Mouse (Mus musculus): ENCODE measurements around the gene Nenf. TPM values are rescaled to one million over a fixed set of nuclear protein-coding genes. Genes with fewer than 3 reads are reported as not detected.

Nenf gene
- total RNA-seq, 1 experiment = 31.2 TPM

DNA sequence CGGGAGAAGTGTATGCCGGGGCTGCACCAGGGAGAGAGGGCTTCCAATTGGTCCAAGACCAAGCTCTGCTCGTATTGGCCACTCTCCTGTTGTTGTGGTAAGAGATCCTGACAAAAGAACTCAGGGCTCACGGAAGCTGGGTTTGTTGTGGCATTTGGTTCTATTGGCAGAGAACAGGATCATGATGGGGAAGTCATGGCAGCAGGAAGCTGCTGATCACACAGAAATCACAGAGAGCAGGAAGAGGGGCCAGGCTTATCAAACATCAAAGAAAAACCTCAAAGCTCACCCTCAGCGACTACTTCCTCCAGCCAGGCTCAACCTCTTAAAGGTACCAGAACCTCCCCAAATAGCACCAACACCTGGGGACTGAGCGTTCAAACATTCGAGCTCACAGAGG, 58.9 kb downstream of the Nenf start:
- no peaks in the 10 kb centered on the region for H3K36me3 ChIP-seq (ENCODE audit: control insufficient read depth, insufficient read depth, low read length, poor library complexity, severe bottlenecking)
- H3K4me1 ChIP-seq (ENCODE audit: control insufficient read depth in 2 of 2, insufficient read depth in 2 of 2, low read length in 2 of 2, poor library complexity in 1 of 2) = peaks cover 0 to 10% of the 10 kb centered on the region in 2 experiments; a peak in 1 of 4 replicates
- no peak overlapping the region for H3K4me3 ChIP-seq (ENCODE audit: insufficient read depth in 1 of 2, low read depth in 1 of 2, low read length in 2 of 2, poor library complexity in 1 of 2, severe bottlenecking in 1 of 2)
- H3K9ac ChIP-seq (ENCODE audit: insufficient read depth, low read depth, low read length, poor library complexity, severe bottlenecking) = no peak overlapping the region
- DNase-seq (ENCODE audit: low read depth, low spot score) = no peak
- no peak overlapping the region for H3K27ac ChIP-seq (ENCODE audit: insufficient read depth, low read depth, low read length, poor library complexity, severe bottlenecking)
- no peak for TF ChIP-seq MAFK (IDR thresholded peaks at IDR 0.05; ENCODE audit: insufficient read depth, low read depth, low read length)
- in situ Hi-C loops (cut with MboI; ENCODE audit: low sequenced_read_pairs in 2 of 2, unreplicated experiment in 2 of 2) = no loop called here
- no peaks in the 10 kb centered on the region for H3K9me3 ChIP-seq (ENCODE audit: control insufficient read depth, insufficient read depth, low read depth, low read length)

DNA sequence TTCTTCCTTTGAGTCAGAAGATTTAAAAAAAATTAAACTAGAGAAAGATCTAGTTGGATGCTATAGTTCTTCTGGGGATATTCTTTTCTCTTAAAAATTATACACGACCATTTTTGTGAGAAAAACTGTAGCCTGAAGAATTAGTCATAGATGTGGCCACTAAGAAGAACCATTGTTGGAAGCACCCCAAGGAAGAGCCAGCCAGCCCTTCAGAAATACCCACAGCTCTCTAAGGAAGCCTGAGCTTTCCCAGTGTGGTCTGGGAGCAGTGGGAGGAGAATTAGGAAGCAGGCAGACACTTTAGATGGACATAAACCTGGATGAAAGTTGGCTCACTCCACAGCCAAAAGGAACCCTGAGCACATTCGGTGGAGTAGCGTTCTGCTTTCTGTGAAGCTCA, 59.5 kb downstream of the Nenf start:
- Histone ChIP-seq H3K9me3 (ENCODE audit: control insufficient read depth, insufficient read depth, low read depth, low read length) (no peaks in the 10 kb centered on the region), H3K4me1 (ENCODE audit: control insufficient read depth in 2 of 2, insufficient read depth in 2 of 2, low read length in 2 of 2, poor library complexity in 1 of 2) (peaks cover 0 to 10% of the 10 kb centered on the region in 2 experiments; a peak in 1 of 4 replicates), H3K36me3 (ENCODE audit: control insufficient read depth, insufficient read depth, low read length, poor library complexity, severe bottlenecking) (no peaks in the 10 kb centered on the region), H3K4me3 (ENCODE audit: insufficient read depth in 1 of 2, low read depth in 1 of 2, low read length in 2 of 2, poor library complexity in 1 of 2, severe bottlenecking in 1 of 2) (no peak overlapping the region), H3K9ac (ENCODE audit: insufficient read depth, low read depth, low read length, poor library complexity, severe bottlenecking) (no peak overlapping the region), H3K27ac (ENCODE audit: insufficient read depth, low read depth, low read length, poor library complexity, severe bottlenecking) (no peak overlapping the region)
- DNase-seq (ENCODE audit: low read depth, low spot score) = no peak
- in situ Hi-C loops (cut with MboI; ENCODE audit: low sequenced_read_pairs in 2 of 2, unreplicated experiment in 2 of 2) = no loop called here
- TF ChIP-seq CHD2 (IDR thresholded peaks at IDR 0.05; ENCODE audit: low read depth, low read length) (no peak), HCFC1 (IDR thresholded peaks at IDR 0.05; ENCODE audit: borderline replicate concordance, insufficient read depth, low read length) (no peak), ZNF384 (IDR thresholded peaks at IDR 0.05; ENCODE audit: low read depth, low read length) (no peak), ZC3H11A (IDR thresholded peaks at IDR 0.05; ENCODE audit: borderline replicate concordance, low read depth, low read length) (no peak), MAFK (IDR thresholded peaks at IDR 0.05; ENCODE audit: insufficient read depth, low read depth, low read length) (no peak)

DNA sequence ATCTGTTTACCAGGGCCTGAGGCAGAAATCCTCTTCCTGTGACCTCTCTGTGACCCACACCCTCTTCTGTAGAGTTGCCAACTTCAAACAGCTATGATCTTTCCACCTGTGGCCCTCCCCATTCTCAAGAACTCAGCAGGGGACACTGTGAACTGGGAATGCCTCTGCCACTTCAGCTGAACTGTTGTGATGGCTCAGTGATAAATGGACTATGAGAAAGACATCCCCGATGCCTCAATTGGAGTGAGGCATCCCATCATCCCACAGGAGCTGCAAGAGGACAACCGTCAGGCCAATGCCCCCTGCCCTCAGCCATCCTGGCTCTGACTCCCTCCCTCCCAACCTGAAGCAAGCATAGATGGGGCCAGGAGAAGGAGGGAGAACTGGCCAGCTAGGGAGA, 60.0 kb downstream of the Nenf start:
- peak; percentile 22 for DNase-seq (ENCODE audit: low read depth, low spot score)
- Histone ChIP-seq H3K9me3 (ENCODE audit: control insufficient read depth, insufficient read depth, low read depth, low read length) (no peaks in the 10 kb centered on the region), H3K4me1 (ENCODE audit: control insufficient read depth in 2 of 2, insufficient read depth in 2 of 2, low read length in 2 of 2, poor library complexity in 1 of 2) (peaks cover 0 to 10% of the 10 kb centered on the region in 2 experiments; a peak in 1 of 4 replicates), H3K27ac (ENCODE audit: insufficient read depth, low read depth, low read length, poor library complexity, severe bottlenecking) (no peak overlapping the region), H3K9ac (ENCODE audit: insufficient read depth, low read depth, low read length, poor library complexity, severe bottlenecking) (no peak overlapping the region), H3K4me3 (ENCODE audit: insufficient read depth in 1 of 2, low read depth in 1 of 2, low read length in 2 of 2, poor library complexity in 1 of 2, severe bottlenecking in 1 of 2) (no peak overlapping the region), H3K36me3 (ENCODE audit: control insufficient read depth, insufficient read depth, low read length, poor library complexity, severe bottlenecking) (no peaks in the 10 kb centered on the region)
- TF ChIP-seq MAFK (IDR thresholded peaks at IDR 0.05; ENCODE audit: insufficient read depth, low read depth, low read length) (no peak), HCFC1 (IDR thresholded peaks at IDR 0.05; ENCODE audit: borderline replicate concordance, insufficient read depth, low read length) (no peak), ZNF384 (IDR thresholded peaks at IDR 0.05; ENCODE audit: low read depth, low read length) (no peak), ZC3H11A (IDR thresholded peaks at IDR 0.05; ENCODE audit: borderline replicate concordance, low read depth, low read length) (no peak), CHD2 (IDR thresholded peaks at IDR 0.05; ENCODE audit: low read depth, low read length) (no peak)
- in situ Hi-C loops (cut with MboI; ENCODE audit: low sequenced_read_pairs in 2 of 2, unreplicated experiment in 2 of 2) = no loop called here

DNA sequence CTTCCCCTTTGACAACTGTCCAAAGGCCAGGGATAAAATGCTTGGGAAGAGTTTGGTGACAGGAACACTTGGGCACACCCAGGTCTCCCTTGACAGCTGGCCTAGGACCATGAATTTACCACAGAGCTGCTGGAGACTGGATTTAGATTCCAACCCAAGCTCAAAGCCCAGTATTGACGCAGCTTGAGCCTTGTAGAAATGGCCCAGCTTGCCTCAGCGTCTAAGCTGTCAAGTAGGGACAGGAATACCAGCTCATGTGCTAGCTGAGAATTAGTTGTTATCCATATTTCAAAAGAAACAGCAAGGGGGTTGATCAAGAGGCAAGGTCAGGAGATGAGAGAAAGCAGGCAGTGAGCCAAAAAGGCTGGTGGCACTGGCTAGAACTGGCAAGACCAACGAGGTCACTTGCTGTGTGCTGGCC, 60.6 kb downstream of the Nenf start:
- no peak overlapping the region for H3K9ac ChIP-seq (ENCODE audit: insufficient read depth, low read depth, low read length, poor library complexity, severe bottlenecking)
- no peaks in the 10 kb centered on the region for H3K36me3 ChIP-seq (ENCODE audit: control insufficient read depth, insufficient read depth, low read length, poor library complexity, severe bottlenecking)
- H3K27ac ChIP-seq (ENCODE audit: insufficient read depth, low read depth, low read length, poor library complexity, severe bottlenecking) = no peak overlapping the region
- TF ChIP-seq ZC3H11A (IDR thresholded peaks at IDR 0.05; ENCODE audit: borderline replicate concordance, low read depth, low read length) (no peak), MAFK (IDR thresholded peaks at IDR 0.05; ENCODE audit: insufficient read depth, low read depth, low read length) (no peak), HCFC1 (IDR thresholded peaks at IDR 0.05; ENCODE audit: borderline replicate concordance, insufficient read depth, low read length) (no peak), ZNF384 (IDR thresholded peaks at IDR 0.05; ENCODE audit: low read depth, low read length) (no peak), CHD2 (IDR thresholded peaks at IDR 0.05; ENCODE audit: low read depth, low read length) (no peak)
- in situ Hi-C loops (cut with MboI; ENCODE audit: low sequenced_read_pairs in 2 of 2, unreplicated experiment in 2 of 2) = no loop called here
- DNase-seq (ENCODE audit: low read depth, low spot score) = no peak
- H3K4me3 ChIP-seq (ENCODE audit: insufficient read depth in 1 of 2, low read depth in 1 of 2, low read length in 2 of 2, poor library complexity in 1 of 2, severe bottlenecking in 1 of 2) = no peak overlapping the region
- peaks cover 0 to 10% of the 10 kb centered on the region in 2 experiments; a peak in 1 of 4 replicates for H3K4me1 ChIP-seq (ENCODE audit: control insufficient read depth in 2 of 2, insufficient read depth in 2 of 2, low read length in 2 of 2, poor library complexity in 1 of 2)
- H3K9me3 ChIP-seq (ENCODE audit: control insufficient read depth, insufficient read depth, low read depth, low read length) = no peaks in the 10 kb centered on the region

Other genes with a start within 250 kb of the Nenf start
- 1.2 and 2.8 TPM in 2 replicates for gene Batf3, start 220.3 kb downstream of the Nenf start, total RNA-seq (2012; rRNA removed)
- not detected in 2 replicates for gene Fam71a, start 153.4 kb downstream of the Nenf start, total RNA-seq (2012; rRNA removed)
- gene Atf3, start 100.2 kb downstream of the Nenf start, total RNA-seq (2012; rRNA removed) = 5.1 and 8.0 TPM in 2 replicates
- gene Tmem206, start 7.7 kb upstream of the Nenf start, total RNA-seq (2012; rRNA removed) = 9.9 and 12.7 TPM in 2 replicates
- gene Ppp2r5a, start 85.1 kb upstream of the Nenf start, total RNA-seq (2012; rRNA removed) = 47.3 and 47.5 TPM in 2 replicates

All from ES-E14 (cell line).